Mouse (Mus musculus): ENCODE data around the gene Srsf7.

GRCm38 (mm10) chr17:80235477-80235876 is 28.4 kb upstream of the Srsf7 start:
- no peak for TF ChIP-seq CTCF (IDR thresholded peaks at IDR 0.05; ENCODE audit: low read depth, low read length)
- no peak for TF ChIP-seq TAL1 (conservative IDR thresholded peaks at IDR 0.05; ENCODE audit: low read depth, low read length)
- TF ChIP-seq POLR2AphosphoS5 (IDR thresholded peaks at IDR 0.05; ENCODE audit: insufficient replicate concordance, low read depth, low read length) = no peak

Data from G1E (cell line).